Mouse (Mus musculus) liver, adult 2 months (tissue): Measurements from ENCODE around the gene Pigt.

ENCODE experiments used
- CTCF ChIP-seq: fragments of 200-500 bp; IDR thresholded peaks from 2 replicates; pipeline ENCODE4 v1.5.1; 2011; ENCODE audit warnings: low read depth, low read length, control low read depth
- POLR2A ChIP-seq: fragments of 200-500 bp; IDR thresholded peaks from 2 replicates; pipeline ENCODE4 v1.6.1; 2011; ENCODE audit warnings: low read length, control low read depth; ENCODE audit not compliant: insufficient read depth; ENCODE audit errors: extremely low read depth

DNA sequence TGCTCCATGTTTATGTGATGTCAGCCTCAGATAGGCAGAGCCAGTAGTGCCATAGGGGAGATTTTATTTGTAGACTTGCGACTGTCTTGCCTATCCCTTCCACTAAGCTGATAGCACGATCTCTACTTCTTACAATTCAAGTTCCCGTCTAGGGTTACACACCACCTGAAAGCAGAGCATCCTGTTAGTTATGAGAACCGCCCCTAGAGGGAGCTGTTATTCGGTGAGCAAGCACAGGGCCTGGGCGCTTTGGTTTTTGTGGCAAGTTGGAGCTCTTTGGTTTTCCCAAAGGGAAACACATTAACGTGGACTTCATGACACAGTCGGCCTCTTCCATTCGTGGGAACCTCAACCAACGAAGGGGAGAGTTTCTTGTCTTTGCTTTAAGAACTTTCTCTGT is 27.1 kb upstream of the Pigt start:
- TF ChIP-seq POLR2A (no peak), CTCF (peak; percentile 70)
